Mouse (Mus musculus): ENCODE results near the gene Ephb4.
A peak's percentile ranks its signal among the peaks of the same experiment; 100 is the strongest.

Gene Ephb4

GRCm38 (mm10) chr5:137335066-137335465, 14.8 kb upstream of the Ephb4 start:
- no peak for DNase-seq (ENCODE audit: low spot score)

- DNase-seq (ENCODE audit: low spot score): no peak
Measured at GRCm38 (mm10) chr5:137337190-137337589, 12.7 kb upstream of the Ephb4 start.

GRCm38 (mm10) chr5:137338256-137338655, 11.7 kb upstream of the Ephb4 start:
- peak; percentile 74 for DNase-seq (ENCODE audit: low spot score)

- no peak for DNase-seq (ENCODE audit: low spot score)
Measured at GRCm38 (mm10) chr5:137338663-137339289, 11.1 kb upstream of the Ephb4 start.

GRCm38 (mm10) chr5:137339290-137339979, 10.5 kb upstream of the Ephb4 start:
- no peak for DNase-seq (ENCODE audit: low spot score)

- DNase-seq (ENCODE audit: low spot score): no peak
Measured at GRCm38 (mm10) chr5:137340222-137340621, 9.7 kb upstream of the Ephb4 start.

- DNase-seq (ENCODE audit: low spot score): no peak
Measured at GRCm38 (mm10) chr5:137342407-137343012, 7.4 kb upstream of the Ephb4 start.

- DNase-seq (ENCODE audit: low spot score): no peak
Measured at GRCm38 (mm10) chr5:137343412-137343811, 6.5 kb upstream of the Ephb4 start.

- DNase-seq (ENCODE audit: low spot score): no peak
Measured at GRCm38 (mm10) chr5:137343869-137344268, 6.0 kb upstream of the Ephb4 start.

GRCm38 (mm10) chr5:137345821-137346220, 4.1 kb upstream of the Ephb4 start:
- DNase-seq (ENCODE audit: low spot score): no peak

GRCm38 (mm10) chr5:137346388-137346787, 3.5 kb upstream of the Ephb4 start:
- no peak for DNase-seq (ENCODE audit: low spot score)

GRCm38 (mm10) chr5:137346983-137347382, 2.9 kb upstream of the Ephb4 start:
- no peak for DNase-seq (ENCODE audit: low spot score)

GRCm38 (mm10) chr5:137347856-137348255, 2.1 kb upstream of the Ephb4 start:
- no peak for DNase-seq (ENCODE audit: low spot score)

- DNase-seq (ENCODE audit: low spot score): no peak
Measured at GRCm38 (mm10) chr5:137348482-137349383, 1.2 kb upstream of the Ephb4 start.

- DNase-seq (ENCODE audit: low spot score): no peak
Measured at GRCm38 (mm10) chr5:137350205-137351057, 522 bp downstream of the Ephb4 start.

GRCm38 (mm10) chr5:137351058-137351380, 1.1 kb downstream of the Ephb4 start:
- DNase-seq (ENCODE audit: low spot score): no peak

- no peak for DNase-seq (ENCODE audit: low spot score)
Measured at GRCm38 (mm10) chr5:137351394-137351793, 1.5 kb downstream of the Ephb4 start.

GRCm38 (mm10) chr5:137352011-137352975, 2.4 kb downstream of the Ephb4 start:
- DNase-seq (ENCODE audit: low spot score): no peak

GRCm38 (mm10) chr5:137354091-137354490, 4.2 kb downstream of the Ephb4 start:
- no peak for DNase-seq (ENCODE audit: low spot score)

- no peak for DNase-seq (ENCODE audit: low spot score)
Measured at GRCm38 (mm10) chr5:137358382-137358781, 8.5 kb downstream of the Ephb4 start.

Measured in spleen, adult 12 weeks (tissue).